Mouse (Mus musculus): ENCODE results near the gene Sebox. TPM values are rescaled to one million over a fixed set of nuclear protein-coding genes. Genes with fewer than 3 reads are reported as not detected.

The Sebox gene
- polyA plus RNA-seq, 1 experiment from 2014 or later: not detected

GRCm38 (mm10) chr11:78544449-78545111 lies 41.3 kb downstream of the Sebox start:
- H3K9ac ChIP-seq: no peak overlapping the region
- H3K9me3 ChIP-seq: no peaks in the 10 kb centered on the region
- peaks cover 13% of the 10 kb centered on the region for H3K4me1 ChIP-seq
- no peak overlapping the region for H3K27ac ChIP-seq
- WGBS: 92% methylated on average over 7 of the region's 7 CpGs
- no peaks in the 10 kb centered on the region for H3K27me3 ChIP-seq
- no peak overlapping the region for H3K4me2 ChIP-seq
- peaks cover 35% of the 10 kb centered on the region for H3K36me3 ChIP-seq
- no peak overlapping the region for H3K4me3 ChIP-seq
- no peak for ATAC-seq (ENCODE audit: borderline replicate concordance, extremely low read depth, low FRiP score, low TSS enrichment)

- Histone ChIP-seq H3K4me1 (peaks cover 13% of the 10 kb centered on the region), H3K9ac (no peak overlapping the region), H3K27ac (no peak overlapping the region), H3K9me3 (no peaks in the 10 kb centered on the region), H3K4me3 (no peak overlapping the region), H3K36me3 (peaks cover 29% of the 10 kb centered on the region), H3K4me2 (no peak overlapping the region), H3K27me3 (no peaks in the 10 kb centered on the region)
- no peak for ATAC-seq (ENCODE audit: borderline replicate concordance, extremely low read depth, low FRiP score, low TSS enrichment)
- 54% methylated on average over 8 of the region's 8 CpGs for WGBS
Measured at GRCm38 (mm10) chr11:78545181-78545580, 41.9 kb downstream of the Sebox start.

DNA sequence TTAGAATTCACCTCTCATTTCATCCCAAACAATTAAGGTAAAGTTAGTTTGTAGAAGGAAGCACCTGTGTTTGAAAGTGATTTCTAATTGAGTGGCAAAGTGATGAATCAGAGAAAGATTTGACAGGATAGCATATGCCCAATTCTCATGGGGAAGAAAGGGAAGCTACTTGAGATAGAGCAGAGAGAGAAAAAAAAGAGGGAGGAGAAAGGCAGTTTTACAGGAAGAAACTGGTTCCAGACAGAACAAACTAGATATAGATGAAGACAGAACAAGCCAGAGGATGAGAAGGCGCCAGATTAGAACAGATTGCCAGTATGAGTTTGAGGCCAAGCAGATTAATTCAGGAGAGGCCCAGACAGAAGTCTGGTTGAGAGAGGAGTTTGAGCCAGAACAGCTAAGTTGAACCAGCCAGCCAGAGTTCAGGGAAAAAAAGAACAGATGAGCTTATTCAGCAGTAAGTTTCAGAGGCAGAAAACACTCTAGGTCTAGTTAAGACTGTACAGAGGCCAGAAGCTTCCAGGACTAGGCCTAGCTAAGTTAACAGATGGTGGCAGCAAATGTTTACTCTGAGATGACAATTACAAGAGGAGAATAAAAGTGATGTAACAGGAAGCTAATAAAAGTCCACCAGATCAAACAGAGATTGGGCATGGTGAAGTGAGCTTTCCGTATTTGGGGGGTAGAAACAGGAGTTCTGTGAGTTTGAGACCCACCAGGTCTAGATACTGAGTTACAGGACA lies 44.6 kb downstream of the Sebox start:
- Histone ChIP-seq H3K9ac (no peak overlapping the region), H3K4me2 (no peak overlapping the region), H3K36me3 (peaks cover 13% of the 10 kb centered on the region), H3K27ac (no peak overlapping the region), H3K9me3 (no peaks in the 10 kb centered on the region), H3K4me1 (peaks cover 13% of the 10 kb centered on the region), H3K4me3 (no peak overlapping the region), H3K27me3 (no peaks in the 10 kb centered on the region)
- ATAC-seq (ENCODE audit: borderline replicate concordance, extremely low read depth, low FRiP score, low TSS enrichment): no peak
- WGBS: 66% methylated on average over 2 of the region's 2 CpGs

DNA sequence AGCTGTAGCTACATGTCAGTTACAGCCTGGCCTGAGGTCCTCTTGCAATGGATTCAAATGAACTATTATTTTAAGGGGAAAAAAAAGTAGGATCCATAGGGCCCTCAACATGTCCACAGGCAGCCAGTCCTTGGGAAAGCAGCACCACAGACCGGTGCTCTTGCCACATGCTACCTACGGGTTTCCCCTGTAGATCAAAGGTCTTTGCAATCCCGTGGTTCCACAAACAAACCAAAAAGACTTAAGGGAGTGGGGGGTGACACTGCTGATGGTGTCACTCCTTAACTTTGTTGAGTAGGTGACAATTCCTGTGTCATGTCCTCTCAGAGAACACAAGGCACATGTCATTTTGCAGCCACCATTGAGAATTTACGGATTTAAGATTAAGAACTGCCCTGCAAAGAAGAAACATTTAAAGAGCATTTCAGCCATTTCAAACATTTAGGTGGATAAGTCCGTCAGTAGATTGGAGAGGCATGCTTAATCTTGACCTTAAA lies 46.3 kb downstream of the Sebox start:
- H3K9me3 ChIP-seq: no peaks in the 10 kb centered on the region
- ATAC-seq (ENCODE audit: borderline replicate concordance, extremely low read depth, low FRiP score, low TSS enrichment): no peak
- peak overlapping the region; percentile 59 for H3K9ac ChIP-seq
- H3K27me3 ChIP-seq: no peaks in the 10 kb centered on the region
- H3K27ac ChIP-seq: no peak overlapping the region
- 5% methylated on average over 5 of the region's 5 CpGs for WGBS
- H3K4me3 ChIP-seq: peak overlapping the region; percentile 64
- H3K4me2 ChIP-seq: peak overlapping the region; percentile 66
- no peaks in the 10 kb centered on the region for H3K36me3 ChIP-seq
- peaks cover 13% of the 10 kb centered on the region for H3K4me1 ChIP-seq

DNA sequence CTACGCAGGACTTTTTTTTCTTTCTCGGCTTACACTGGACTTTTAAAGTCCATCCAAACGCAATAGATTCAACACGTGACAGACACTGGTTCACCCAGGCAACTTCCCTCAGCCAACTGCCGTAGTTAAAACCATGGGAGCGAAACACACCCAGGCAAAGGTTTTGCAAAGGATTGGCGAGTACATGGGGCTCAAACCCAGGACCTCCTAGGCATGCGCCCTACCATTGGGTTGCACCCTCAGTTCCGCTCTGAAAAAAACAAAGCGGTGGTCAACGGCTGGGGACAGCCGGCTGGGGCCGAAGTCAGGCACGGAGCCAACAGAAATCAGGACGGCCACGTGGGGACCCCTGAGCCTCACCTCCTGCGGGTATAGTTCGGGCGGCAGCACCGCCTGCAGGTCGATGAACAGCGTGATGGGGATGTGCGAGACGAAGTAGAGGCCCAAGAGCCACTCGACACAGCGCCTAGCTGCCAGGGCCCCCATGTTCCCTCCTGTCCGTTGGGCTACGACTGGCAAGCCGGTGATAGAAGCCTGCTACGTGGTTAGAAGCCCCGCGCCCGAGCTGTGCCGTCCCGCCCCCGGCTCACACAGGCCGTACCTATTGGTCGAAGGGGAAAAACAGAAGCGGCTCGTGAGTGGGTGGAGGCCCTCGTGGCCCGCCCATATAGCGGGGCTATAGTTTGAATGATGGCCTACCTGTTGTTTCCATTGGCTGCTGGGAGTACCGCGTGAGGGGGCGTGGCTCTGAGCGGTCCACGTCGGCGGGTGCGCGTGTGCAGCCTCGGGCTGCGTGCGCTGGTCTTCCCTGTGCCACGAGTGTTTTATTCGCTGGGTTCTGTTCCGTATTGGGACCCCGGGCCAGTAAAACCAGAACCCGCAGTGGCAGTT lies 47.2 kb downstream of the Sebox start, which contains the start of gene Tmem97:
Gene Tmem97, minus strand, starts transcription at position 610 of the 891 bp plus-strand sequence.
- Histone ChIP-seq H3K9me3 (no peaks in the 10 kb centered on the region), H3K27me3 (no peaks in the 10 kb centered on the region), H3K9ac (peak within 1 kb of the TSS; percentile 59), H3K4me3 (peak within 1 kb of the TSS; percentile 64), H3K4me1 (peaks cover 13% of the 10 kb centered on the region), H3K36me3 (no peaks in the 10 kb centered on the region), H3K4me2 (peak within 1 kb of the TSS; percentile 66), H3K27ac (peak within 1 kb of the TSS; percentile 85)
- peak; percentile 100 for ATAC-seq (ENCODE audit: borderline replicate concordance, extremely low read depth, low FRiP score, low TSS enrichment)
- under 1% methylated on average over 60 of the region's 60 CpGs for WGBS

GRCm38 (mm10) chr11:78551059-78551398 lies 47.8 kb downstream of the Sebox start:
- Histone ChIP-seq H3K27ac (peak overlapping the region; percentile 54), H3K4me1 (peaks cover 13% of the 10 kb centered on the region), H3K9me3 (no peaks in the 10 kb centered on the region), H3K27me3 (no peaks in the 10 kb centered on the region), H3K36me3 (no peaks in the 10 kb centered on the region), H3K4me3 (peak overlapping the region; percentile 64), H3K9ac (peak overlapping the region; percentile 52; the same call in 1 of the 2 replicates), H3K4me2 (peak overlapping the region; percentile 66)
- whole genome bisulfite sequencing: 31% methylated on average over 6 of the region's 6 CpGs
- peak; percentile 25; the same call in 1 of the 2 replicates for ATAC-seq (ENCODE audit: borderline replicate concordance, extremely low read depth, low FRiP score, low TSS enrichment)

Other genes with a start within 250 kb of the Sebox start
- gene 2610507B11Rik, start 241.7 kb upstream of the Sebox start, polyA plus RNA-seq (2015; fragmentation: Nextera tagmentation; extraction: Ambion mirVana): 71.1 and 75.9 TPM in 2 replicates
- 0.10 and 0.25 TPM in 2 replicates for gene BC030499, start 212.6 kb upstream of the Sebox start, polyA plus RNA-seq (2015; fragmentation: Nextera tagmentation; extraction: Ambion mirVana)
- gene Spag5, start 201.9 kb upstream of the Sebox start, polyA plus RNA-seq (2015; fragmentation: Nextera tagmentation; extraction: Ambion mirVana): 44.8 and 49.9 TPM in 2 replicates
- gene Aldoc, start 180.5 kb upstream of the Sebox start, polyA plus RNA-seq (2015; fragmentation: Nextera tagmentation; extraction: Ambion mirVana): 7.7 and 8.1 TPM in 2 replicates
- gene Pigs, start 175.0 kb upstream of the Sebox start, polyA plus RNA-seq (2015; fragmentation: Nextera tagmentation; extraction: Ambion mirVana): 75.5 and 78.5 TPM in 2 replicates
- gene Unc119, start 160.0 kb upstream of the Sebox start, polyA plus RNA-seq (2015; fragmentation: Nextera tagmentation; extraction: Ambion mirVana): 33.4 and 35.7 TPM in 2 replicates
- 0.35 and 1.9 TPM in 2 replicates for gene Foxn1, start 116.9 kb upstream of the Sebox start, polyA plus RNA-seq (2015; fragmentation: Nextera tagmentation; extraction: Ambion mirVana)
- 0.06 and 0.12 TPM in 2 replicates for gene Slc13a2, start 81.2 kb upstream of the Sebox start, polyA plus RNA-seq (2015; fragmentation: Nextera tagmentation; extraction: Ambion mirVana)
- 11.7 and 12.0 TPM in 2 replicates for gene Slc46a1, start 37.8 kb upstream of the Sebox start, polyA plus RNA-seq (2015; fragmentation: Nextera tagmentation; extraction: Ambion mirVana)
- 0.91 and 0.96 TPM in 2 replicates for gene Sarm1, start 5.7 kb upstream of the Sebox start, polyA plus RNA-seq (2015; fragmentation: Nextera tagmentation; extraction: Ambion mirVana)
- 1.2 and 10.2 TPM in 2 replicates for gene Vtn, start 4.4 kb upstream of the Sebox start, polyA plus RNA-seq (2015; fragmentation: Nextera tagmentation; extraction: Ambion mirVana)
- gene Tmem199, start 8.7 kb downstream of the Sebox start, polyA plus RNA-seq (2015; fragmentation: Nextera tagmentation; extraction: Ambion mirVana): 44.4 and 48.3 TPM in 2 replicates
- 158 TPM in 2 replicates for gene Poldip2, start 8.7 kb downstream of the Sebox start, polyA plus RNA-seq (2015; fragmentation: Nextera tagmentation; extraction: Ambion mirVana)
- gene Tnfaip1, start 32.9 kb downstream of the Sebox start, polyA plus RNA-seq (2015; fragmentation: Nextera tagmentation; extraction: Ambion mirVana): 83.0 and 83.1 TPM in 2 replicates
- 134 and 137 TPM in 2 replicates for gene Ift20, start 32.9 kb downstream of the Sebox start, polyA plus RNA-seq (2015; fragmentation: Nextera tagmentation; extraction: Ambion mirVana)
- gene Tmem97, start 47.3 kb downstream of the Sebox start, polyA plus RNA-seq (2015; fragmentation: Nextera tagmentation; extraction: Ambion mirVana): 73.2 and 79.5 TPM in 2 replicates
- 12.0 and 14.0 TPM in 2 replicates for gene Nlk, start 193.9 kb downstream of the Sebox start, polyA plus RNA-seq (2015; fragmentation: Nextera tagmentation; extraction: Ambion mirVana)
- gene Ccnq, start 248.3 kb downstream of the Sebox start, polyA plus RNA-seq (2015; fragmentation: Nextera tagmentation; extraction: Ambion mirVana): 40.2 and 40.9 TPM in 2 replicates